Mouse (Mus musculus): ENCODE measurements around the gene Vsig1. TPM values are rescaled to one million over a fixed set of nuclear protein-coding genes. Genes with fewer than 3 reads are reported as not detected.

Gene Vsig1
- total RNA-seq (2021) = under 1 TPM; 0.27 TPM
- long read RNA-seq = 0 reads

GRCm38 (mm10) chrX:140907360-140907759 lies at the start of gene Vsig1:
Vsig1 (plus strand) TSS chrX:140907608.
- DNase-seq (ENCODE audit: low spot score in 2 of 2) = no peak

GRCm38 (mm10) chrX:140862760-140863159 lies 44.6 kb upstream of the Vsig1 start:
- no peak for DNase-seq (ENCODE audit: low spot score in 2 of 2)

GRCm38 (mm10) chrX:140863431-140863830 lies 44.0 kb upstream of the Vsig1 start:
- no peak for DNase-seq (ENCODE audit: low spot score in 2 of 2)

GRCm38 (mm10) chrX:140887193-140887592 lies 20.2 kb upstream of the Vsig1 start:
- DNase-seq (ENCODE audit: low spot score in 2 of 2) = no peak

- DNase-seq (ENCODE audit: low spot score in 2 of 2) = no peak
These were observed 15.6 kb upstream of the Vsig1 start for GRCm38 (mm10) chrX:140891796-140892195.

- DNase-seq (ENCODE audit: low spot score in 2 of 2) = no peak
These were observed 3.9 kb upstream of the Vsig1 start for GRCm38 (mm10) chrX:140903487-140903886.

- no peak for DNase-seq (ENCODE audit: low spot score in 2 of 2)
These were observed 13.9 kb downstream of the Vsig1 start for GRCm38 (mm10) chrX:140921321-140921720.

- peak in 1 of 2 experiments; percentile 14 for DNase-seq (ENCODE audit: low spot score in 2 of 2)
These were observed 24.7 kb downstream of the Vsig1 start for GRCm38 (mm10) chrX:140932066-140932465.

GRCm38 (mm10) chrX:140933263-140933662 lies 25.9 kb downstream of the Vsig1 start:
- no peak for DNase-seq (ENCODE audit: low spot score in 2 of 2)

GRCm38 (mm10) chrX:140936271-140936670 lies 28.9 kb downstream of the Vsig1 start:
- DNase-seq (ENCODE audit: low spot score in 2 of 2) = no peak

- no peak for DNase-seq (ENCODE audit: low spot score in 2 of 2)
These were observed 46.2 kb downstream of the Vsig1 start for GRCm38 (mm10) chrX:140953618-140954017.

- DNase-seq (ENCODE audit: low spot score in 2 of 2) = peak; percentile 83 to 86
These were observed 49.0 kb downstream of the Vsig1 start, which contains the start of the genes Psmd10 and Atg4a for GRCm38 (mm10) chrX:140956272-140956940. Psmd10 (minus strand) TSS chrX:140956728. Atg4a (plus strand) TSS chrX:140956907.

- no peak for DNase-seq (ENCODE audit: low spot score in 2 of 2)
These were observed 49.6 kb downstream of the Vsig1 start for GRCm38 (mm10) chrX:140956959-140957358.

GRCm38 (mm10) chrX:140978943-140979342 lies 71.5 kb downstream of the Vsig1 start:
- no peak for DNase-seq (ENCODE audit: low spot score in 2 of 2)

- DNase-seq (ENCODE audit: low spot score in 2 of 2) = peak in 1 of 2 experiments; percentile 20
These were observed 72.1 kb downstream of the Vsig1 start for GRCm38 (mm10) chrX:140979546-140979945.

- DNase-seq (ENCODE audit: low spot score in 2 of 2) = no peak
These were observed 72.8 kb downstream of the Vsig1 start for GRCm38 (mm10) chrX:140980163-140980562.

- no peak for DNase-seq (ENCODE audit: low spot score in 2 of 2)
These were observed 76.0 kb downstream of the Vsig1 start for GRCm38 (mm10) chrX:140983206-140983960.

- DNase-seq (ENCODE audit: low spot score in 2 of 2) = no peak
These were observed 77.4 kb downstream of the Vsig1 start for GRCm38 (mm10) chrX:140984795-140985194.

GRCm38 (mm10) chrX:140985256-140985655 lies 77.8 kb downstream of the Vsig1 start:
- DNase-seq (ENCODE audit: low spot score in 2 of 2) = no peak

Data from layer of hippocampus, postnatal 10 days (tissue).